Mouse (Mus musculus) lung, embryonic 16.5 days (tissue): Measurements from ENCODE around the gene Pemt. TPM values are rescaled to one million over a fixed set of nuclear protein-coding genes. Genes with fewer than 3 reads are reported as not detected.

Experiments
- ATAC-seq: fragments of 200-750 bp; cut with Nextera tagmentation; 2 replicates; pipeline ENCODE4 v1.8.0; 2017; ENCODE audit warnings: low read depth, mild to moderate bottlenecking, moderate library complexity
- H3K27ac ChIP-seq: fragments of 300-500 bp; sonication (generic); 2 replicates; pipeline ENCODE4 v1.5.1; 2014; ENCODE audit warnings: mild to moderate bottlenecking, control low read depth, low read length
- H3K27me3 ChIP-seq: fragments of 300-500 bp; sonication (generic); 2 replicates; pipeline ENCODE4 v1.6.1; 2014; ENCODE audit warnings: low read depth, low read length, mixed read lengths; ENCODE audit not compliant: control insufficient read depth, insufficient read depth
- H3K36me3 ChIP-seq: fragments of 300-500 bp; sonication (generic); 2 replicates; pipeline ENCODE4 v1.6.1; 2014; ENCODE audit warnings: low read length; ENCODE audit not compliant: control insufficient read depth, insufficient read depth
- H3K4me1 ChIP-seq: fragments of 300-500 bp; sonication (generic); replicated peaks from 2 replicates; pipeline ENCODE4 v1.6.1; 2014; ENCODE audit warnings: low read length, mixed read lengths; ENCODE audit not compliant: control insufficient read depth, insufficient read depth
- H3K4me2 ChIP-seq: fragments of 300-500 bp; sonication (generic); 2 replicates; pipeline ENCODE4 v1.6.1; 2014; ENCODE audit warnings: low read depth, low read length, control low read depth
- H3K4me3 ChIP-seq: fragments of 300-500 bp; sonication (generic); 2 replicates; pipeline ENCODE4 v1.5.1; 2014; ENCODE audit warnings: mild to moderate bottlenecking, low read length, control low read depth
- H3K9ac ChIP-seq: fragments of 300-500 bp; sonication (generic); 2 replicates; pipeline ENCODE4 v1.6.1; 2014; ENCODE audit warnings: low read length, control low read depth
- H3K9me3 ChIP-seq: fragments of 300-500 bp; sonication (generic); 2 replicates; pipeline ENCODE4 v1.6.1; 2016; ENCODE audit warnings: low read length; ENCODE audit not compliant: control insufficient read depth
- WGBS: fragments of 180-500 bp; shearing (Covaris S2); extraction: QIAGEN DNeasy Blood & Tissue Kit; methylation state at CpG from one replicate; pipeline ENCODE4 v1.1.7; 2014; 5-methylcytosine and 5-hydroxymethylcytosine counted together
- polyA plus RNA-seq: library from polyadenylated mRNA; unstranded; fragments of >200 nt; fragmentation: Nextera tagmentation; extraction: Ambion mirVana; gene quantifications from 2 replicates; pipeline ENCODE4 v1.2.1, GENCODE M21; 2015

Pemt gene
- polyA plus RNA-seq, 1 experiment from 2014 or later, result 6.5 TPM

GRCm38 (mm10) chr11:59937023-59937422 lies 109.3 kb downstream of the Pemt start:
- no peak overlapping the region for H3K9ac ChIP-seq
- 72% methylated on average over 3 of the region's 3 CpGs for WGBS
- no peaks in the 10 kb centered on the region for H3K36me3 ChIP-seq
- ATAC-seq, result no peak
- H3K4me2 ChIP-seq, result no peak overlapping the region
- H3K27ac ChIP-seq, result no peak overlapping the region
- H3K9me3 ChIP-seq, result no peaks in the 10 kb centered on the region
- no peaks in the 10 kb centered on the region for H3K27me3 ChIP-seq
- 0 out of 2 replicates have a peak, but pooled peaks cover 5% of the 10 kb centered on the region for H3K4me1 ChIP-seq
- no peak overlapping the region for H3K4me3 ChIP-seq

- no peaks in the 10 kb centered on the region for H3K27me3 ChIP-seq
- H3K36me3 ChIP-seq, result no peaks in the 10 kb centered on the region
- H3K4me3 ChIP-seq, result no peak overlapping the region
- H3K27ac ChIP-seq, result no peak overlapping the region
- H3K4me2 ChIP-seq, result no peak overlapping the region
- no peak overlapping the region for H3K9ac ChIP-seq
- H3K4me1 ChIP-seq, result 0 out of 2 replicates have a peak, but pooled peaks cover 2% of the 10 kb centered on the region
- H3K9me3 ChIP-seq, result no peaks in the 10 kb centered on the region
- ATAC-seq, result no peak
- WGBS, result 39% methylated on average over 12 of the region's 12 CpGs
These were observed 112.3 kb downstream of the Pemt start for GRCm38 (mm10) chr11:59933943-59934342.

- no peak overlapping the region for H3K4me2 ChIP-seq
- 62% methylated on average over 9 of the region's 9 CpGs for WGBS
- no peaks in the 10 kb centered on the region for H3K27me3 ChIP-seq
- ATAC-seq, result no peak
- no peak overlapping the region for H3K27ac ChIP-seq
- 0 out of 2 replicates have a peak, but pooled peaks cover 2% of the 10 kb centered on the region for H3K4me1 ChIP-seq
- no peak overlapping the region for H3K9ac ChIP-seq
- no peaks in the 10 kb centered on the region for H3K9me3 ChIP-seq
- H3K4me3 ChIP-seq, result no peak overlapping the region
- H3K36me3 ChIP-seq, result no peaks in the 10 kb centered on the region
These were observed 113.5 kb downstream of the Pemt start for GRCm38 (mm10) chr11:59932560-59933337.

GRCm38 (mm10) chr11:59930031-59930430 lies 116.3 kb downstream of the Pemt start:
- Histone ChIP-seq H3K36me3 (no peaks in the 10 kb centered on the region), H3K9ac (no peak overlapping the region), H3K4me1 (0 out of 2 replicates have a peak, but pooled peaks cover 2% of the 10 kb centered on the region), H3K27ac (no peak overlapping the region), H3K4me2 (no peak overlapping the region), H3K9me3 (no peaks in the 10 kb centered on the region), H3K27me3 (no peaks in the 10 kb centered on the region), H3K4me3 (no peak overlapping the region)
- WGBS, result 40% methylated on average over 4 of the region's 4 CpGs
- no peak for ATAC-seq

- H3K9ac ChIP-seq, result no peak overlapping the region
- 10% methylated on average over 7 of the region's 7 CpGs for WGBS
- H3K9me3 ChIP-seq, result no peaks in the 10 kb centered on the region
- H3K36me3 ChIP-seq, result no peaks in the 10 kb centered on the region
- H3K4me2 ChIP-seq, result 0 out of 2 replicates have a peak overlapping the region, but pooled peaks have one; percentile 8
- H3K27me3 ChIP-seq, result no peaks in the 10 kb centered on the region
- H3K4me1 ChIP-seq, result no peaks in the 10 kb centered on the region
- H3K27ac ChIP-seq, result no peak overlapping the region
- no peak overlapping the region for H3K4me3 ChIP-seq
- ATAC-seq, result peak; percentile 36; the same call in 1 of the 2 replicates
These were observed 125.0 kb downstream of the Pemt start for GRCm38 (mm10) chr11:59921265-59921664.

Other genes starting within 250 kb of the Pemt start
- gene Flcn, start 236.5 kb downstream of the Pemt start, polyA plus RNA-seq, result 28.1 and 32.1 TPM in 2 replicates
- 32.8 and 36.0 TPM in 2 replicates for gene Nt5m, start 207.0 kb downstream of the Pemt start, polyA plus RNA-seq
- gene Cops3, start 206.7 kb downstream of the Pemt start, polyA plus RNA-seq, result 189 and 199 TPM in 2 replicates
- gene Med9, start 98.3 kb downstream of the Pemt start, polyA plus RNA-seq, result 45.6 and 49.6 TPM in 2 replicates
- 2.9 and 3.2 TPM in 2 replicates for gene Rasd1, start 81.5 kb downstream of the Pemt start, polyA plus RNA-seq
- 22.9 and 23.9 TPM in 2 replicates for gene Rai1, start 58.5 kb upstream of the Pemt start, polyA plus RNA-seq
- 65.9 and 74.3 TPM in 2 replicates for gene Srebf1, start 176.1 kb upstream of the Pemt start, polyA plus RNA-seq